Mouse (Mus musculus) limb, embryonic 13.5 days (tissue): Measurements from ENCODE around the gene Cabcoco1. TPM values are rescaled to one million over a fixed set of nuclear protein-coding genes. Genes with fewer than 3 reads are reported as not detected.

Source experiments
- polyA plus RNA-seq: library from polyadenylated mRNA; unstranded; fragments of >200 nt; fragmentation: Nextera tagmentation; extraction: Ambion mirVana; gene quantifications from 2 replicates; pipeline ENCODE4 v1.2.1, GENCODE M21; 2015

The Cabcoco1 gene
- polyA plus RNA-seq, 1 experiment from 2014 or later = 1.1 TPM

Other genes starting within 250 kb of the Cabcoco1 start
- 57.6 and 58.6 TPM in 2 replicates for gene Tmem26, start 181.8 kb upstream of the Cabcoco1 start, polyA plus RNA-seq